Mouse (Mus musculus) gastrocnemius, adult 2 months (tissue): ENCODE results near the gene Ppm1e. TPM values are rescaled to one million over a fixed set of nuclear protein-coding genes. Genes with fewer than 3 reads are reported as not detected.

Source experiments
- DNase-seq: peaks from one replicate; pipeline ENCODE4 v3.0.0; 2022
- H3K27ac ChIP-seq: fragments of 200-600 bp; 2 replicates; pipeline ENCODE4 v1.8.1; 2022; ENCODE audit warnings: mild to moderate bottlenecking
- H3K4me3 ChIP-seq: fragments of 200-600 bp; 2 replicates; pipeline ENCODE4 v1.8.1; 2022; ENCODE audit warnings: mild to moderate bottlenecking, moderate library complexity
- CTCF ChIP-seq: fragments of 200-600 bp; IDR thresholded peaks from 2 replicates; pipeline ENCODE4 v1.8.1; 2022; ENCODE audit warnings: antibody characterized with exemption, mild to moderate bottlenecking, moderate library complexity
- intact Hi-C: fragments of 180-260 bp; cut with DNase I; formaldehyde crosslinking; loops from one replicate; pipeline ENCODE4 v1.15.1; 2025
- total RNA-seq, 2 experiments: library from RNA; stranded (reverse); gene quantifications; 2 replicates each; pipeline ENCODE4 v1.2.3; 2021

Ppm1e gene
- total RNA-seq, 2 experiments from 2014 or later: 0.36 to 0.50 TPM

- no peak for DNase-seq
- H3K27ac ChIP-seq: no peak overlapping the region
- TF ChIP-seq CTCF: no peak
- H3K4me3 ChIP-seq: no peak overlapping the region
- intact Hi-C loops: no loop called here
These were observed 118.5 kb downstream of the Ppm1e start for GRCm38 (mm10) chr11:87240141-87240832.

- intact Hi-C loops: no loop called here
These were observed 119.8 kb downstream of the Ppm1e start for GRCm38 (mm10) chr11:87238891-87239530.

GRCm38 (mm10) chr11:87235486-87235872 is 123.3 kb downstream of the Ppm1e start:
- no peak for TF ChIP-seq CTCF
- DNase-seq: no peak
- Histone ChIP-seq H3K4me3 (no peak overlapping the region), H3K27ac (peak overlapping the region; percentile 10; the same call in 1 of the 2 replicates)
- intact Hi-C loops: no loop called here

More at GRCm38 (mm10) chr11:87238891-87239530, 119.8 kb downstream of the Ppm1e start:
- TF ChIP-seq CTCF: no peak
- H3K27ac ChIP-seq: peak overlapping the region; percentile 31; the same call in 1 of the 2 replicates
- DNase-seq: no peak
- no peak overlapping the region for H3K4me3 ChIP-seq

- no peak for TF ChIP-seq CTCF
- Histone ChIP-seq H3K4me3 (no peak overlapping the region), H3K27ac (peak overlapping the region; percentile 10; the same call in 1 of the 2 replicates)
- intact Hi-C loops: no loop called here
- no peak for DNase-seq
These were observed 123.9 kb downstream of the Ppm1e start for GRCm38 (mm10) chr11:87234743-87235485.

- no peak for DNase-seq
- no peak overlapping the region for H3K4me3 ChIP-seq
- no peak overlapping the region for H3K27ac ChIP-seq
- TF ChIP-seq CTCF: no peak
- intact Hi-C loops: no loop called here
These were observed 125.4 kb downstream of the Ppm1e start for GRCm38 (mm10) chr11:87233377-87233776.

GRCm38 (mm10) chr11:87227056-87227455 is 131.8 kb downstream of the Ppm1e start:
- DNase-seq: no peak
- intact Hi-C loops: no loop called here

GRCm38 (mm10) chr11:87222686-87223085 is 136.1 kb downstream of the Ppm1e start:
- H3K27ac ChIP-seq: no peak overlapping the region
- H3K4me3 ChIP-seq: no peak overlapping the region
- no peak for DNase-seq
- intact Hi-C loops: no loop called here
- TF ChIP-seq CTCF: no peak

More at GRCm38 (mm10) chr11:87227056-87227455, 131.8 kb downstream of the Ppm1e start:
- H3K27ac ChIP-seq: no peak overlapping the region
- TF ChIP-seq CTCF: no peak
- H3K4me3 ChIP-seq: no peak overlapping the region

GRCm38 (mm10) chr11:87212313-87212712 is 146.5 kb downstream of the Ppm1e start:
- DNase-seq: no peak
- no peak for TF ChIP-seq CTCF
- H3K4me3 ChIP-seq: no peak overlapping the region
- intact Hi-C loops: no loop called here
- no peak overlapping the region for H3K27ac ChIP-seq

Other genes starting within 250 kb of the Ppm1e start
- gene Ska2, start 249.8 kb downstream of the Ppm1e start, total RNA-seq: 1 to 10 TPM; 2.6 to 5.5 TPM
- 1 to 10 TPM; 3.3 to 3.6 TPM for gene Trim37, start 231.9 kb downstream of the Ppm1e start, total RNA-seq
- under 1 TPM; 0.26 to 0.45 TPM for gene Rad51c, start 45.9 kb upstream of the Ppm1e start, total RNA-seq
- gene Tex14, start 46.0 kb upstream of the Ppm1e start, total RNA-seq: not detected
- gene Gm11492, start 207.6 kb upstream of the Ppm1e start, total RNA-seq: not detected
- gene Sept4, start 209.9 kb upstream of the Ppm1e start, total RNA-seq: 10 to 100 TPM; 13.0 to 15.2 TPM
- 10 to 100 TPM; 10.6 to 12.4 TPM for gene Mtmr4, start 233.1 kb upstream of the Ppm1e start, total RNA-seq